Mouse (Mus musculus) erythroblast, embryonic 14.5 days (primary cell): Measurements from ENCODE around the gene Cdc42bpa. TPM values are rescaled to one million over a fixed set of nuclear protein-coding genes. Genes with fewer than 3 reads are reported as not detected.

Experiments
- H3K27me3 ChIP-seq: 2 replicates; pipeline ENCODE4 v1.6.1; 2012; ENCODE audit warnings: inconsistent platforms; ENCODE audit not compliant: control insufficient read depth
- H3K36me3 ChIP-seq: 2 replicates; pipeline ENCODE4 v1.6.1; 2012; ENCODE audit warnings: mild to moderate bottlenecking, inconsistent platforms; ENCODE audit not compliant: control insufficient read depth
- H3K4me1 ChIP-seq: 2 replicates; pipeline ENCODE4 v1.6.1; 2012; ENCODE audit warnings: inconsistent platforms; ENCODE audit not compliant: control insufficient read depth
- H3K4me3 ChIP-seq: replicated peaks from 2 replicates; pipeline ENCODE3; 2012; ENCODE audit warnings: moderate library complexity, mild to moderate bottlenecking, inconsistent platforms
- H3K9me3 ChIP-seq: 2 replicates; pipeline ENCODE4 v1.6.1; 2012; ENCODE audit warnings: low read length, inconsistent platforms, mixed read lengths; ENCODE audit not compliant: control insufficient read depth
- GATA1 ChIP-seq: IDR thresholded peaks from 2 replicates; pipeline ENCODE4 v1.6.1; 2012; ENCODE audit warnings: low read length, inconsistent platforms, mixed read lengths
- TAL1 ChIP-seq: IDR thresholded peaks from 3 replicates; pipeline ENCODE4 v1.6.1; 2012; ENCODE audit warnings: low read length, inconsistent platforms, mixed read lengths
- polyA plus RNA-seq: library from polyadenylated mRNA; stranded (reverse); fragments of >175 nt; gene quantifications from 2 replicates; pipeline ENCODE4 v1.2.3, GENCODE M21; 2012

The Cdc42bpa gene
- polyA plus RNA-seq, 1 experiment = 2.3 TPM

- no peaks in the 10 kb centered on the region for H3K27me3 ChIP-seq
- no peaks in the 10 kb centered on the region for H3K4me1 ChIP-seq
- no peaks in the 10 kb centered on the region for H3K9me3 ChIP-seq
Observed at GRCm38 (mm10) chr1:180089176-180089575, 128.9 kb downstream of the Cdc42bpa start.

GRCm38 (mm10) chr1:180098426-180098825, 138.2 kb downstream of the Cdc42bpa start:
- peaks cover 76% of the 10 kb centered on the region for H3K36me3 ChIP-seq
- TF ChIP-seq GATA1 (no peak), TAL1 (no peak)
- no peaks in the 10 kb centered on the region for H3K4me1 ChIP-seq
- no peaks in the 10 kb centered on the region for H3K9me3 ChIP-seq
- no peaks in the 10 kb centered on the region for H3K27me3 ChIP-seq
- H3K4me3 ChIP-seq = no peak overlapping the region

More at GRCm38 (mm10) chr1:180089176-180089575, 128.9 kb downstream of the Cdc42bpa start:
- TF ChIP-seq GATA1 = no peak
- no peak for TF ChIP-seq TAL1
- no peak overlapping the region for H3K4me3 ChIP-seq
- peaks cover 16% of the 10 kb centered on the region for H3K36me3 ChIP-seq

GRCm38 (mm10) chr1:180104567-180104966, 144.3 kb downstream of the Cdc42bpa start:
- Histone ChIP-seq H3K27me3 (no peaks in the 10 kb centered on the region), H3K36me3 (peaks cover 57% of the 10 kb centered on the region), H3K4me3 (no peak overlapping the region), H3K4me1 (no peaks in the 10 kb centered on the region), H3K9me3 (no peaks in the 10 kb centered on the region)
- TF ChIP-seq GATA1 (no peak), TAL1 (no peak)

GRCm38 (mm10) chr1:180109050-180109449, 148.8 kb downstream of the Cdc42bpa start:
- Histone ChIP-seq H3K4me3 (no peak overlapping the region), H3K4me1 (no peaks in the 10 kb centered on the region), H3K9me3 (no peaks in the 10 kb centered on the region), H3K27me3 (no peaks in the 10 kb centered on the region), H3K36me3 (peaks cover 52% of the 10 kb centered on the region)
- TF ChIP-seq TAL1 (no peak), GATA1 (no peak)

GRCm38 (mm10) chr1:180116525-180116924, 156.3 kb downstream of the Cdc42bpa start:
- no peak overlapping the region for H3K4me3 ChIP-seq
- H3K27me3 ChIP-seq = no peaks in the 10 kb centered on the region
- H3K4me1 ChIP-seq = no peaks in the 10 kb centered on the region
- no peaks in the 10 kb centered on the region for H3K9me3 ChIP-seq
- H3K36me3 ChIP-seq = peaks cover 65% of the 10 kb centered on the region
- TF ChIP-seq TAL1 = no peak
- no peak for TF ChIP-seq GATA1

GRCm38 (mm10) chr1:180118233-180118632, 158.0 kb downstream of the Cdc42bpa start:
- H3K4me1 ChIP-seq = no peaks in the 10 kb centered on the region
- peaks cover 58% of the 10 kb centered on the region for H3K36me3 ChIP-seq
- no peaks in the 10 kb centered on the region for H3K27me3 ChIP-seq
- H3K9me3 ChIP-seq = no peaks in the 10 kb centered on the region
- TF ChIP-seq TAL1 = no peak
- no peak overlapping the region for H3K4me3 ChIP-seq

GRCm38 (mm10) chr1:180128077-180128792, 168.0 kb downstream of the Cdc42bpa start:
- TF ChIP-seq GATA1 (no peak), TAL1 (no peak)
- no peaks in the 10 kb centered on the region for H3K27me3 ChIP-seq
- H3K4me3 ChIP-seq = no peak overlapping the region
- H3K9me3 ChIP-seq = no peaks in the 10 kb centered on the region
- H3K36me3 ChIP-seq = peaks cover 35% of the 10 kb centered on the region
- no peaks in the 10 kb centered on the region; the same call in 1 of the 2 replicates for H3K4me1 ChIP-seq

- peaks cover 47% of the 10 kb centered on the region for H3K36me3 ChIP-seq
- no peaks in the 10 kb centered on the region for H3K27me3 ChIP-seq
- no peak for TF ChIP-seq GATA1
- TF ChIP-seq TAL1 = no peak
- no peaks in the 10 kb centered on the region for H3K9me3 ChIP-seq
- H3K4me1 ChIP-seq = no peaks in the 10 kb centered on the region
- H3K4me3 ChIP-seq = no peak overlapping the region
Observed at GRCm38 (mm10) chr1:180131402-180131801, 171.1 kb downstream of the Cdc42bpa start.

- Histone ChIP-seq H3K4me3 (no peak overlapping the region), H3K36me3 (peaks cover 54% of the 10 kb centered on the region), H3K9me3 (no peaks in the 10 kb centered on the region), H3K27me3 (no peaks in the 10 kb centered on the region), H3K4me1 (no peaks in the 10 kb centered on the region)
- TF ChIP-seq TAL1 (no peak), GATA1 (no peak)
Observed at GRCm38 (mm10) chr1:180132187-180132586, 171.9 kb downstream of the Cdc42bpa start.

GRCm38 (mm10) chr1:180139158-180139557, 178.9 kb downstream of the Cdc42bpa start:
- no peaks in the 10 kb centered on the region for H3K9me3 ChIP-seq
- peaks cover 87% of the 10 kb centered on the region for H3K36me3 ChIP-seq
- no peaks in the 10 kb centered on the region for H3K27me3 ChIP-seq
- no peak for TF ChIP-seq GATA1
- no peak for TF ChIP-seq TAL1
- H3K4me3 ChIP-seq = no peak overlapping the region
- no peaks in the 10 kb centered on the region for H3K4me1 ChIP-seq
